Mouse (Mus musculus): ENCODE data around the gene Olfr984.

The Olfr984 gene

DNA sequence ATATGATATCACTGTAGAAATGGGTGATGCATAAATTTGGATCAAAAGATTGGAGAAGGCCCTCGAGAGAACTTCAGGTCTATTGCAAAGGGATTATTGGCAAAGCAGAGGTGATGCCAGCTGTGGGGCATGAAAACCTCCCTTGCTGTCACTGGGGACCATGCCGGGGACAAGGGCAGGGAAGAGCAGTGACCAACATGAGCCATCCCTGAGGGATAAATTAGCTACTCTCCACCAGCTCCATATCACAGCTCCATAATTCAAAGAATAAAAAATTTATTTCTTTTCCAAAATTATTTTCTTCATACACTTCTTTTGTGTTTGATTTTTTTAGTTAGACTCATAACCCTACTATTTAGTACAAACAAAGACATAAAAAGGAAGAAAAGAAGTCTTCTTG, at the start of gene Olfr984:
Olfr984 (minus strand) TSS at position 101 of the 400 bp plus-strand sequence.
- no peak for DNase-seq (ENCODE audit: low read depth, low spot score)

- no peak for DNase-seq (ENCODE audit: low read depth, low spot score)
Measured at GRCm38 (mm10) chr9:40155118-40155644, 41.2 kb upstream of the Olfr984 start.

GRCm38 (mm10) chr9:40141544-40141943, 27.5 kb upstream of the Olfr984 start:
- DNase-seq (ENCODE audit: low read depth, low spot score), result no peak

DNA sequence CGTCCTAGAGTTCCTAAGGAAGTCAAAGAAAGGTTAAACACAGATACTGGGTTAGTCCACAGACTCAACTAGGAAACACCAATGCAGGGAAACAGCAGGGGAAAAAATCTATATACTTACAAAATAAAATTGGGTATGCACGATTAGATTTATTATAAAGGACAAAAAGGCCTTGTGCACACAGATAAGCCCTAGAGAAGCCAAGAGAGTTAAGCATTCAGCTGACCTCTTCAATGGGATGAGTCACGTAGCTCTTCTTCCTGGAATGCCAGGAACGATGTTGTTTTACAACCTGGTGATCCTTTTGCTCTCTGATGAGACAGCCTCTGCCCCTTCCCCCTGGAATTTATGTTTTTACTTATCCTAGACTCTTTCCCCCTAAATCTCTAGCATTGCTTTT, 25.5 kb upstream of the Olfr984 start:
- DNase-seq (ENCODE audit: low read depth, low spot score), result peak; percentile 34

GRCm38 (mm10) chr9:40136987-40137688, 23.1 kb upstream of the Olfr984 start:
- no peak for DNase-seq (ENCODE audit: low read depth, low spot score)

DNA sequence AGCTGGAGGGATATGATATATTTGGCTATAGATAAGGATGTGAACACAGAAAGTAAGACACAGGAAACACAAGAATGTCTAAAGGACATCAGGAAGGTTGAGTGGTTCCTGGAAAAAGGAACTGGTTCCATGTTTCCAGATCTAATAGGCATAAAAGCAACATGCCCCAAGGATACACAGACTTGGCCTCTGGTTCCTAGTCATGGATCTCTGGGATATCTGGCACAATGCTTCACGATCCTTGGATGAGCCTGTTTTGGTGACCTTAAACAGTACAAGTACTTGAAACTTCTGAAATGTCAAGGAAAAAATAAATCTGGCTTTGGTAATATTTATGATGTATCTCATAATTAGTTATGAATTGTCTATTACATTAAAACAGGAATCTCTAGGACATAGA, 16.6 kb upstream of the Olfr984 start:
- no peak for DNase-seq (ENCODE audit: low read depth, low spot score)

- no peak for DNase-seq (ENCODE audit: low read depth, low spot score)
Measured at GRCm38 (mm10) chr9:40130084-40130483, 16.1 kb upstream of the Olfr984 start, which contains the start of gene Olfr985. Gene Olfr985, minus strand, starts transcription at chr9:40130184.

DNA sequence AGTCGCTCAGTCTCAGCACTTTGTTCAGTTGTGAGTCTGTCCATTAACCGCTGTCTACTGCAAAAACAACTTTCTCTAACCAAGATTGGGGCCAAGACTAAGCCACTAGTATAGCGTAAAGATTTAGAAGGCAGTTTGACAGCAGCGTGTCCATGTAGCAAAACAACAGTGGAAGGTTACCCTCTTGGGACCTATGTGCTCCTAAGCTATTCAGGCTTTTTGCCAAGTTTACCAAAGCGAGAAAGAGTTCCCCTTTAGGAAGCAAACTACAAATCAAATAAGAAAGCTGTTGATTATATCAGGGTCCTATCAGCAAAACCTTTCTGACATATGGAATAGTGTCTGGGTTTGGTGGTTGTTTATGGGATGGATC, 3.3 kb upstream of the Olfr984 start:
- DNase-seq (ENCODE audit: low read depth, low spot score), result no peak

DNA sequence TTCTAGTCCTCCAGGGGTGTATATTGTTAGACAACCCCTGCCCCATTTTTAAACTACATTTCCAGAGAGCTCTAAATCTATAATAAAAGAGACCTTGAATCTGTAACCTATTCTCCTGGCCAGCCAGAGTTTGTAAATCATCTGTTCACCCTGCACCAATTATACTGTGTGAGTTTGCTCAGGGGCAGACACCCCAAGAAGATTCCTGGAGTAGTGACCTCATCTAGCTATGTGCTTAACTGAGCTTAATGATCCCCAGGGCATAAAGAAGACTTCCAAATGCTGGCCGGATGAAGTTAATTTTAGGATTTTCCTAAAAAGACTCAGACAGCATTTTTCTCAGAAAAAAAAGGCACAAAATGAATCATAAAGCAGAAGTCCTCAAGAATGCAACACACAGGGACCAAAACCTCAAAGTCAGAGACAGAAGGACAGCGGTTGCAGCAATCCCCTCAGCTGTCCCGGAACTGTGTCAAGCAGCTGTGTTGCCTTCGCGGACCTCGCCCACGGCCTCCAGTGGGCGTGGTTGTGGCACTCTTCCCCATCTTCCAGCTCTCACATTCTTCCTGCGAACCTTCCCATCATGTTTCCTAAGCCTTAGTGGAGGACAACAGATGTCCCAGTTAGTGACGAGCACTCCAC, 2.8 kb upstream of the Olfr984 start:
- DNase-seq (ENCODE audit: low read depth, low spot score), result no peak

- DNase-seq (ENCODE audit: low read depth, low spot score), result no peak
Measured at GRCm38 (mm10) chr9:40094769-40095168, 19.2 kb downstream of the Olfr984 start.

DNA sequence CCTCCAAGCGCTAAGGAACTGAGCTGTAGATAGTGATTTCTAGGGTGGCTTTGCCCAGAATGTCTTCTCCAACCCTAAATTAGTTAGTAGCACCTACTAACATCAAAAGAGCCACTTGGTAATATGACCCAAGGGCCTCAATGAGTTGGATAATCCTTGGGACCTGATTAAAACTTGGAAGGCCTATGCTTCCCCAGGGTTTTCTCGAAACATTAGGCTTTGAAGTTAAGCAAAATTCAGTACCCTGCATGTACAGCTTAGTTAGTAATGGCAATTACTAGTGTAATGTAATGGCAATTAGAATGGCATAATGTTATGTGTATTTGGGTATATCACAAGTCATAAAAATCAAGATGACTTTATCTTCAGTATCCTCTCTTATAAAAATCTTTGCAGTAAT, 20.5 kb downstream of the Olfr984 start, which contains the start of gene Olfr983:
Olfr983 (minus strand) TSS at position 101 of the 400 bp plus-strand sequence.
- DNase-seq (ENCODE audit: low read depth, low spot score), result no peak

- DNase-seq (ENCODE audit: low read depth, low spot score), result no peak
Measured at GRCm38 (mm10) chr9:40073529-40073928, 40.5 kb downstream of the Olfr984 start, which contains the start of gene Olfr982. Gene Olfr982, plus strand, starts transcription at chr9:40073829.

- DNase-seq (ENCODE audit: low read depth, low spot score), result peak; percentile 4
Measured at GRCm38 (mm10) chr9:40050138-40050537, 63.9 kb downstream of the Olfr984 start.

All from R1 (cell line).